Mouse (Mus musculus) embryonic facial prominence, embryonic 10.5 days (tissue): ENCODE data around the gene Fzr1. TPM values are rescaled to one million over a fixed set of nuclear protein-coding genes. Genes with fewer than 3 reads are reported as not detected.

Experiments used
- DNase-seq: peaks from one replicate; pipeline ENCODE4 v3.0.0-alpha.2; 2017; ENCODE audit warnings: low spot score
- H3K27ac ChIP-seq: fragments of 300-500 bp; sonication (generic); replicated peaks from 2 replicates; pipeline ENCODE4 v1.5.1; 2016; ENCODE audit warnings: mild to moderate bottlenecking
- H3K27me3 ChIP-seq: fragments of 300-500 bp; sonication (generic); replicated peaks from 2 replicates; pipeline ENCODE4 v1.6.1; 2016; ENCODE audit warnings: low read depth, mild to moderate bottlenecking; ENCODE audit not compliant: poor library complexity, severe bottlenecking
- H3K36me3 ChIP-seq: fragments of 300-500 bp; sonication (generic); replicated peaks from 2 replicates; pipeline ENCODE4 v1.6.1; 2016; ENCODE audit warnings: mild to moderate bottlenecking, moderate library complexity
- H3K4me1 ChIP-seq: fragments of 300-500 bp; sonication (generic); 2 replicates; pipeline ENCODE4 v1.6.1; 2016
- H3K4me3 ChIP-seq: fragments of 300-500 bp; sonication (generic); 2 replicates; pipeline ENCODE4 v1.5.1; 2016; ENCODE audit warnings: mild to moderate bottlenecking, moderate library complexity
- H3K9me3 ChIP-seq: fragments of 300-500 bp; sonication (generic); 2 replicates; pipeline ENCODE4 v1.6.1; 2016; ENCODE audit warnings: mild to moderate bottlenecking
- WGBS: fragments of 180-500 bp; shearing (Covaris S2); methylation state at CpG from one replicate; pipeline ENCODE4 v1.1.7; 2016; 5-methylcytosine and 5-hydroxymethylcytosine counted together
- polyA plus RNA-seq: library from polyadenylated mRNA; unstranded; fragments of >200 nt; fragmentation: Nextera tagmentation; extraction: Ambion mirVana; gene quantifications from 2 replicates; pipeline ENCODE4 v1.2.1, GENCODE M21; 2016

Gene Fzr1
- polyA plus RNA-seq, 1 experiment from 2014 or later, result 134 TPM

GRCm38 (mm10) chr10:81405588-81406201 lies 27.4 kb upstream of the Fzr1 start:
- Histone ChIP-seq H3K36me3 (peaks cover 13% of the 10 kb centered on the region; the same call in 1 of the 2 replicates), H3K9me3 (no peaks in the 10 kb centered on the region), H3K27me3 (peaks cover 82% of the 10 kb centered on the region), H3K27ac (0 out of 2 replicates have a peak overlapping the region, but pooled peaks have one; percentile 1), H3K4me3 (peak overlapping the region; percentile 50; the same call in 1 of the 2 replicates), H3K4me1 (peaks cover 95% of the 10 kb centered on the region)
- 35% methylated on average over 13 of the region's 13 CpGs for WGBS
- DNase-seq, result peak; percentile 65

GRCm38 (mm10) chr10:81404720-81405119 lies 26.4 kb upstream of the Fzr1 start:
- no peaks in the 10 kb centered on the region for H3K9me3 ChIP-seq
- peaks cover 92% of the 10 kb centered on the region for H3K27me3 ChIP-seq
- no peak for DNase-seq
- H3K4me3 ChIP-seq, result peak overlapping the region; percentile 28; the same call in 1 of the 2 replicates
- peaks cover 22% of the 10 kb centered on the region for H3K36me3 ChIP-seq
- H3K27ac ChIP-seq, result peak overlapping the region; percentile 49; the same call in 1 of the 2 replicates
- peaks cover 95% of the 10 kb centered on the region for H3K4me1 ChIP-seq
- 58% methylated on average over 18 of the region's 18 CpGs for WGBS

- Histone ChIP-seq H3K36me3 (peaks cover 29% of the 10 kb centered on the region), H3K4me3 (peak overlapping the region; percentile 28; the same call in 1 of the 2 replicates), H3K4me1 (peaks cover 95% of the 10 kb centered on the region), H3K27me3 (peaks cover 98% of the 10 kb centered on the region), H3K9me3 (no peaks in the 10 kb centered on the region), H3K27ac (peak overlapping the region; percentile 49; the same call in 1 of the 2 replicates)
- DNase-seq, result no peak
- WGBS, result 11% methylated on average over 9 of the region's 9 CpGs
These were observed 25.8 kb upstream of the Fzr1 start for GRCm38 (mm10) chr10:81404082-81404481.

- peak overlapping the region; percentile 42 for H3K4me3 ChIP-seq
- peak overlapping the region; percentile 92 for H3K27ac ChIP-seq
- H3K4me1 ChIP-seq, result peaks cover 89% of the 10 kb centered on the region
These were observed 25.2 kb upstream of the Fzr1 start for GRCm38 (mm10) chr10:81403511-81403910.

GRCm38 (mm10) chr10:81402227-81402765 lies 24.0 kb upstream of the Fzr1 start:
- peak overlapping the region; percentile 92 for H3K27ac ChIP-seq
- DNase-seq, result no peak
- 18% methylated on average over 7 of the region's 7 CpGs for WGBS
- peaks cover 79% of the 10 kb centered on the region for H3K4me1 ChIP-seq
- peak overlapping the region; percentile 42 for H3K4me3 ChIP-seq
- peaks cover 94% of the 10 kb centered on the region for H3K27me3 ChIP-seq
- H3K9me3 ChIP-seq, result no peaks in the 10 kb centered on the region
- peaks cover 29% of the 10 kb centered on the region for H3K36me3 ChIP-seq

More at GRCm38 (mm10) chr10:81403511-81403910, 25.2 kb upstream of the Fzr1 start:
- Histone ChIP-seq H3K27me3 (peaks cover 94% of the 10 kb centered on the region), H3K36me3 (peaks cover 29% of the 10 kb centered on the region), H3K9me3 (no peaks in the 10 kb centered on the region)
- WGBS, result 60% methylated on average over 10 of the region's 10 CpGs
- DNase-seq, result no peak

- DNase-seq, result peak; percentile 88
- Histone ChIP-seq H3K27ac (peak overlapping the region; percentile 92), H3K4me1 (peaks cover 78% of the 10 kb centered on the region), H3K27me3 (peaks cover 92% of the 10 kb centered on the region), H3K4me3 (peak overlapping the region; percentile 42), H3K36me3 (peaks cover 29% of the 10 kb centered on the region), H3K9me3 (no peaks in the 10 kb centered on the region)
- 3% methylated on average over 18 of the region's 18 CpGs for WGBS
These were observed 23.4 kb upstream of the Fzr1 start for GRCm38 (mm10) chr10:81401521-81402226.

- Histone ChIP-seq H3K27me3 (peaks cover 91% of the 10 kb centered on the region), H3K4me1 (peaks cover 74% of the 10 kb centered on the region), H3K9me3 (no peaks in the 10 kb centered on the region), H3K4me3 (peak overlapping the region; percentile 42), H3K27ac (peak overlapping the region; percentile 92), H3K36me3 (peaks cover 29% of the 10 kb centered on the region)
- WGBS, result 23% methylated on average over 10 of the region's 10 CpGs
- DNase-seq, result no peak
These were observed 22.8 kb upstream of the Fzr1 start for GRCm38 (mm10) chr10:81401205-81401520.

- H3K36me3 ChIP-seq, result peaks cover 24% of the 10 kb centered on the region
- peak overlapping the region; percentile 42 for H3K4me3 ChIP-seq
- no peaks in the 10 kb centered on the region for H3K9me3 ChIP-seq
- H3K27ac ChIP-seq, result peak overlapping the region; percentile 92
- no peak for DNase-seq
- 47% methylated on average over 22 of the region's 22 CpGs for WGBS
- H3K4me1 ChIP-seq, result peaks cover 69% of the 10 kb centered on the region
- H3K27me3 ChIP-seq, result peaks cover 85% of the 10 kb centered on the region
These were observed 22.3 kb upstream of the Fzr1 start for GRCm38 (mm10) chr10:81400371-81401204.

- peaks cover 20% of the 10 kb centered on the region for H3K36me3 ChIP-seq
- WGBS, result 82% methylated on average over 18 of the region's 18 CpGs
- H3K27ac ChIP-seq, result peak overlapping the region; percentile 92
- peaks cover 66% of the 10 kb centered on the region for H3K4me1 ChIP-seq
- peaks cover 78% of the 10 kb centered on the region for H3K27me3 ChIP-seq
- no peak for DNase-seq
- peak overlapping the region; percentile 42 for H3K4me3 ChIP-seq
- no peaks in the 10 kb centered on the region for H3K9me3 ChIP-seq
These were observed 21.5 kb upstream of the Fzr1 start for GRCm38 (mm10) chr10:81399798-81400308.

- DNase-seq, result no peak
- H3K9me3 ChIP-seq, result no peaks in the 10 kb centered on the region
- H3K27me3 ChIP-seq, result peaks cover 72% of the 10 kb centered on the region
- H3K27ac ChIP-seq, result peak overlapping the region; percentile 92
- peaks cover 15% of the 10 kb centered on the region for H3K36me3 ChIP-seq
- H3K4me1 ChIP-seq, result peaks cover 61% of the 10 kb centered on the region
- H3K4me3 ChIP-seq, result no peak overlapping the region
- 54% methylated on average over 5 of the region's 5 CpGs for WGBS
These were observed 21.0 kb upstream of the Fzr1 start for GRCm38 (mm10) chr10:81399296-81399695.

- peaks cover 55% of the 10 kb centered on the region for H3K27me3 ChIP-seq
- no peak overlapping the region for H3K27ac ChIP-seq
- 59% methylated on average over 5 of the region's 5 CpGs for WGBS
These were observed 18.4 kb upstream of the Fzr1 start for GRCm38 (mm10) chr10:81396749-81397148.

GRCm38 (mm10) chr10:81395865-81396264 lies 17.5 kb upstream of the Fzr1 start:
- peaks cover 46% of the 10 kb centered on the region for H3K4me1 ChIP-seq
- no peak overlapping the region; the same call in 1 of the 2 replicates for H3K27ac ChIP-seq
- WGBS, result 90% methylated on average over 4 of the region's 4 CpGs
- peaks cover 23% of the 10 kb centered on the region for H3K36me3 ChIP-seq
- H3K9me3 ChIP-seq, result no peaks in the 10 kb centered on the region
- no peak overlapping the region for H3K4me3 ChIP-seq
- H3K27me3 ChIP-seq, result peaks cover 46% of the 10 kb centered on the region
- no peak for DNase-seq

More at GRCm38 (mm10) chr10:81396749-81397148, 18.4 kb upstream of the Fzr1 start:
- H3K4me1 ChIP-seq, result peaks cover 54% of the 10 kb centered on the region
- no peak for DNase-seq
- H3K36me3 ChIP-seq, result peaks cover 17% of the 10 kb centered on the region
- no peaks in the 10 kb centered on the region for H3K9me3 ChIP-seq
- no peak overlapping the region for H3K4me3 ChIP-seq
